Mouse (Mus musculus): ENCODE measurements around the gene Efcc1.

Gene Efcc1

DNA sequence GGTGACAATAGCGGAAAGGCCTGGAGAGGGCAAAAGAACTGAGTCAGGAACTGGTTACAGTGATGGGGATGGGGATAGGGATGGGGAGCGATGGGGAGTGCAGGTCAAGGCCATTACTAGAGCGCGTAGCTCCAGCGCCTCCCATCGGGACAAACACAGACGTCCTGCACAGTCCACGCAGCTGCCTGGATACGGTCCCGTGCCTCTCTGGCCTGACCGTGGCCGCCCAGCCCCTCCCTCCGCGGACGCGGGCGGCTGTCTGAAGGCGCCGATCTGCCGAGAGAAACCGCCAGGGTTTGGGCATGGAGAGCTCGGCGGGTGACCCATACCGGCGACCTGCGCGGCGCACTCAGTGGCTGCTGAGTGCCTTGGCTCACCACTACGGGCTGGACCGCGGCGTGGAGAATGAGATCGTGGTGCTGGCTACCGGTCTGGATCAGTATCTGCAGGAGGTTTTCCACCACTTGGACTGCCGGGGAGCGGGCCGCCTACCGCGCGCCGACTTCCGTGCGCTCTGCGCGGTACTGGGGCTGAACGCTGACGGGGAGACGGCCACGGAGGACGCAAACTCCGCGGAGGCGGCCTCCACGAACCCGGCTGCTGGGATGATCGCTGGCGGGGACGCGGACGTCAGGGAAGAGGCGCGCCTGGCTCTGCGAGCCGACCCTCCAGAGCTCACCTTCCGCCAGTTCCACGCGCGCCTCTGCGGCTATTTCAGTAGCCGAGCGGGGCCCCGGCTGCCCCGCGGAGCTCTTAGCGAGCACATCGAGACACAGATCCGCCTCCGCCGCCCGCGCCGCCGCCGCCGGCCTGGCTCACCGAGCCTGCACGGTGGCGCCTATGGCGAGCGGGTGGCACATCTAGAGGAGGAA, at the start of gene Efcc1:
Efcc1 (plus strand) TSS at position 279 of the 872 bp plus-strand sequence.
- no peak for DNase-seq (ENCODE audit: low spot score)

DNA sequence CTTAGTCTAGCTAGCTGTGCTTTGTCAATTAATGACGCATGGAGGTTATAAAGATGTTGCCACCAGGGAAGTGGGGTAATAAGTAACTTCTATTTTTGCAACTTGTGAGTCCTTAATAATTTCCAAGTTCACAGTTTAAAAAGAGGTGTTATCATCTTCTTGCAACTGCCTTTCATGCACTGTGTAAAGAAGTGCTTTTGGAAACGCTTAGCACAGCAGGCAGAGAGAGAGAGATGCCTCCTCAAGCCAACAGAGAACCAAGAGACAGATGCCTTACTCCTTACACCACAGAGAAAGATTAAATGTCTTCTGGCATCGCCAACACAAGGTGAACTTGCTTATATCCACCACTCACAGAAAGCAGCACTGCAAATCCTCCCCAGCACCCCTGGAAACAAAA, 34.7 kb upstream of the Efcc1 start:
- no peak for DNase-seq (ENCODE audit: low spot score)

DNA sequence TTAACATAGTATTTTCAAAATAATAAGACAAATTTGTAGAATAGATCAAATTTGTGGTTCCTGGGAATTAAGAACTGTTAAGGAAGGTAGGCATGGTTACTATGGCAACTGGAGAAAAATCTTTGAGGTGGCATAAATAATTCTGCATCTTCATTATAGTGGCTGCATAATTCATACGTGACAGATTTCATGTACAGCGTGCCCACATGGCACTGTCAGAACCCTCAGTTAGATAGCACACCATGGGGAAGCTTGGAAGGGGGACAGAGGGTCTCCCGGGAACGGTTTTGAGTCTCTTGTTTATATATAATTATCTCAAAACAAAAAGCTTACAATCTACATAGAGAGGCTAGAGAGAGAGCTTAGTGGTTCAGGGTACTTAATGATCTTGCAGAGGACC, 34.1 kb upstream of the Efcc1 start:
- no peak for DNase-seq (ENCODE audit: low spot score)

DNA sequence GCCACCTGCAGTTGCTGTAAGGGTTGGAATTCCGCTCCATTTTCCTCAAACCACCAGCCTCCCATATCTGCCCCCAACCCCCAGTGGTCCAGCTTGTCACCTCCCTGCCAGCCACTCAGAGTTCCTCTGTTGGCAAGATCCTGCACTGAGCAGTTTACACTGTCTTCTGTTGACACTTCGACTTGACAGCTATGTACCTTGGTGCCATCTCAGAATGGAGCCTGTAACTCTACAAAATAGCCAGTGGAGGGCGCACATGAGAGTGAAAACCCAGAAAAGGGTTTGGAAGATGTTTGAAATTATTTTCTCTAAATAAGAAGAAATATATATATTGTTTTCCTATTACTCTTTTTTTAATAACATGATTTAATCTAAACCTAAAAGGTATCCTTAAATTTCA, 24.4 kb upstream of the Efcc1 start:
- no peak for DNase-seq (ENCODE audit: low spot score)

DNA sequence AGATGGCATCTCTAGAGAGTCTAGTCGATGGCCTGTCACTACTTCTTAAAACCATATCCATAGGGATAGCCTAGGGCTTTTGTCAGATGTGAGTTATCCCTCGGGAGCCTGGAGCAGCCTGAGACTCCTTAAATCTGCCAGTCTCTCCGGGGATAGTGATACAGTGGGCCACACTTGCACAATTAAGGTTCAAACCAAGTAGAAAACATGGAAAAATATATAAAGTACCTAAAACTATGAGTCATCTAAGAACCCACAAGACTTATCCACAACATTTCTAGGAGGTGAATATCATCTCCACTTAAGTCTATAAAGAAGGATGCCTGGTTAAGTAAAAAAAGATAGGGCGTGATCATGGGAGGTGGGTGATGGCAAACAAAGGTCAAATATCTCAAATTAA, 18.4 kb upstream of the Efcc1 start:
- no peak for DNase-seq (ENCODE audit: low spot score)

DNA sequence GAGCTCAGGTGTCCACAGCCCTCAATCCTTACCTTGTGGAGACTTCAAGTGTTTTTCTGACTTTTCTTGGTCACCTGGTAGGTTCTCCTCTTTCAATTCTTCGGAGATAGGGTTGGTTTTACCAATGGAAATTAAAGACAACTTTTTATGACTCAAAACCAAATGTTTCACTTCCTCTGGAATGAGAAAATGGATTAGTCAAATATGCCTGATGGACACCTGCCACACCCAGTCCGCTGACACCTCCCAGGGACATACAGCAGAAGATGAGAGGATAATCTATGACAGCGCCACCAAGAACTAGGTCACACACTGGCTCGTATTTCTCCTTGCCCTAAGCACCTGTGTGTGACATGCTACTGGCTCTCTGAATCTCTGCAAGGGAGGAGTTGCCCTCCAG, 16.6 kb upstream of the Efcc1 start:
- DNase-seq (ENCODE audit: low spot score) = no peak

DNA sequence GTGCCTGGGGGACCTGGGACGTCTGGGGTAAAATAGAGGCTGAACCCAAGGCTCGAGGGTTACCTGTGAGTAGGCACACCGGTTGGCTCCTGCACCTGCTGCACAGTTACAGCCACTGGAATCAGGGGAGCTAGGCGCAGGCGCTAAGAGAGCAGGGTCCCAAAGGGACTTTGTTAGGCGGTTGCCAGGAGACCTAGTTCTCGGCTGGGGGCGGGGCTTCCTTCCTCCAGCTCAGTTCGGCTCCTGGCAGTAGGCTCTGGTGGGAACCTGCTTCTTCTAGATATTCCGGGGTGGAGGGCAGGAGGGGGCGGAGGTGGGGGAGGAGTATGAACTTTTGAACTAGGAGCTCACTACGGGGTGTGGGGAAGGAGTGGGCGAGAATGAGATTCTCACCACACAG, 8.0 kb upstream of the Efcc1 start:
- no peak for DNase-seq (ENCODE audit: low spot score)

DNA sequence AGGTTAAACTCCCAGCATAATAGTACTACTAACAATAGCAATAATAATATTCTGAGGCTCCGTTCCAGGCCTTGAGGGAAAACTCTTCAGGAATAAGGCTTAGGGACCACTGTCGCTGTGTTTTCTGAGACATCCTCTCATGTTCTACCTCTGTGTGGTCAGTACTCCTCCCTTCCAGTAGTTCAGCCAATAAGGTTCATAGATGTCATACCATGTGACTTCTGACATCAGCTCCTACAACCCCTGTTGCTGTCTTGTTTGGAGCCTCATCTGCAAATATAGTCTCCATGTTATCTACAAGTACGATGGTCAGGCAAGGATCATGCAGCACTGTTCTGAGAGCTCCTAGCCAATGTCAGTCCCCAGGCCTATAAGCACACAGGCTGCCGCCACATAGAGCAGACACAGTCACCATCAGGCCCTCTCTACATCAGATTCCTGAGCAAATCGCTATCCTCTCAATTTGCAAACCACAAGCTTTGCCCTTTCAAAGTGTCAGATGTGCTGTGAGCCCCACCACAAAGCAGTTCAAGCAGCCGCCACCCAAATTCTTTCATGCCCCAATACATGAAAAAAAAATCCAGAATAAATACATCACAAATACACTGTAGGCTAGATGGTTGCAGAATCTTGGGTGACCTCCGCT, 5.3 kb upstream of the Efcc1 start:
- no peak for DNase-seq (ENCODE audit: low spot score)

DNA sequence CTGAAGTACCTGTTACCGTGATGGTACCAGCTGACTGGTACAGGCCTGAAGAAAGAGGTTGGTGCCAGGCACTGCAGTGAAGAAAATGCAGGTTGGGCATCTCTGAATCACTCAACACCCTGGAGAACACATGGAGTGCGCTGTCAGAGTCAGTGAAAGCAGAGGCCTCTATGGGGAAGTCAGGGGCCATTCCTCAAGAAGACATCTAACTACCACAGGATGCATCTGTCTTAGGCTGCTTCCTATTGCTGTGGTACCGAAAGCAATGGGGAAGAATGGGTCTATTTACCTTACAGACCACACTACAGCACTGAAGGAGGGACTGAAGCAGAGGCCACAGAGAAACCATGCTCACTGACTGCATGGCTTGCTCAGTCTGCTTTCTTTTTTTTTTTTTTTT, 2.6 kb upstream of the Efcc1 start:
- no peak for DNase-seq (ENCODE audit: low spot score)

DNA sequence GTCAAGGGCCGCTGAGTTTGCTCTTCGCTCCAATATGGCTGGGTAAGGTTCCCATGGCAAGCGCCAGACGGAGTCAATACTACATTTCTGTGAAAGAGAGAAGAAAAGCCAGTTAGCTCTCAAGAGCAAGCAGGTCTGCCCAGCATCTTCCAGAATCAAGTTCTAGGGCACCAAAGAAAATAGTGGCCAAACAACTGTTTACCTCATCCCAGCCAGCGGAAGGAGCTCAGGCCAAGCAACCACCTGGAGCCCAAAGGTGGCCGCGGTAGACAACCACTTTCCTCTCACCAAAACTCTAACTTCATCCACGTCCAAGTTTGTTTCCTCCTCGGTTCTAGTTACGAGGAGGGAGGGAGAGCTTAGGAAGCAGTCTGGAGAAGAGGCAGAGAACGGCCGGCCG, 528 bp upstream of the Efcc1 start:
- DNase-seq (ENCODE audit: low spot score) = no peak

DNA sequence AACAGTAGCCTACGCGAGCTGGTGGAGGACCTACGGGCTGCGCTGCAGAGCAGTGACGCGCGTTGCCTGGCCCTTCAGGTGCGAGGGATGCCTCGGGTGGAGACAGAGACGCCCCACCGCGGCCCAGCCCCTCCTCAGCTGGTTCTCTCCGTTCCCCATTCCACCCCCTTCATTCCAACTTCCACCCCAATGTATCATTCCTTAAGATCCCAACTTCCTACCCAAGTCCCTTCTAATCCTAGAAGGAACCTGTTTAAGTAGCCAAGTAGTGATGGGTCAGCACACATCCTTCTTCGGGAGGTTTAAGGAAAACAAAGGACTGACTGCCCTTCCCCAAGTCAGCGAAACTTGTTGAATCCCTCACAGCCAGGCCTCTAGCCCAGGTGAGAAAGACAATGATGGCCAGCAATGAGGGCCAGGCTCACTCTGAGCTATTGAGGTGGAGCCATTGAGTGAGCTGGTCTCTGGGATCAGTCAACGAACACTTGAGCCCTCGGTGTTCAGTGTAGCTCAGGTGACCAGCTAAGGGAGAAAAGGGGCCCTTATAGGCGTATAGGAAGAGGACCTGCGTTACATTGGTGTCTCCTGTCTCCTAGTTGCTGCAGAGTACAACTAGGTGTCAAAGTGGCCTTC, 910 bp downstream of the Efcc1 start:
- DNase-seq (ENCODE audit: low spot score) = no peak

DNA sequence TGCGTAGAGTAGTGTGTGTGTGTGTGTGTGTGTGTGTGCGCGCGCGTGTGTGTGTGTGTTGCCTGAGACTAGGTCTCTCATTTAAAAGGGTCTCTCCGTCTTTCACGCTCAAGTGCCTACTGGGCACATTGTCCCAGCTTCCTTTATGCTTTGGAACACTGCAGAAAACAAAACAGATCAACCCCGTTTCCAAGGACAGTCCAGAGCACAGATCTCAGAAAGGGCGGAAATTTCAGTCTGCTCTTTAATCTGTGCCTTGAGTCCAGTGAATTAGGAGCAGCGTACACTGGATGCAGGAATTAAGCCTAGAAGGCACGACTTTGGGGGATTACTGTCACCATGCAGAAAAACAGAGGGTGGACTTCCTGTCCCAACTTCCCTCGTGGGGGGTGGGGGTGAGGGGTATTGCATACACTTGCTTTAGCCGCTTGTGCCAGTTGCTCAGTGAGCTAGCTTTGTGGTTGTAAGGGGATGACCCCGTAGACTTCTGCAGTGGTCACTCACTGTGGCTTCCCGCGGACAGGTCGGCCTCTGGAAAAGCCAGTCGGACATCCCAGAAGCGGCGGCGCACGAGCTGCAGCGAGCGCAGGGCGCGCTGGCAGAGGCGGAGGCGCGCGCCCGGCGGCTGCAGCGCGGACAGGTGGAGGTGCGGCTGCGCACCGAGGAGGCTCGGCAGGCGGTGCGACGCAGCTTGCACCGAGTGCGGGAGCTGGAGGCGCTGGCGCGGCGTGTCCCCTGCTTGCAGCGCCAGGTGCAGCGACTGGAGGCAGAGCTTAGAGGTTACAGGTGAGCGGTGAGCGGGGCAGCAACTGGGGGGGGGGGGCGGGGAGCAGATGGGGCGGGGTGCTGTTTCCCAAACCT, 1.7 kb downstream of the Efcc1 start:
- DNase-seq (ENCODE audit: low spot score) = no peak

DNA sequence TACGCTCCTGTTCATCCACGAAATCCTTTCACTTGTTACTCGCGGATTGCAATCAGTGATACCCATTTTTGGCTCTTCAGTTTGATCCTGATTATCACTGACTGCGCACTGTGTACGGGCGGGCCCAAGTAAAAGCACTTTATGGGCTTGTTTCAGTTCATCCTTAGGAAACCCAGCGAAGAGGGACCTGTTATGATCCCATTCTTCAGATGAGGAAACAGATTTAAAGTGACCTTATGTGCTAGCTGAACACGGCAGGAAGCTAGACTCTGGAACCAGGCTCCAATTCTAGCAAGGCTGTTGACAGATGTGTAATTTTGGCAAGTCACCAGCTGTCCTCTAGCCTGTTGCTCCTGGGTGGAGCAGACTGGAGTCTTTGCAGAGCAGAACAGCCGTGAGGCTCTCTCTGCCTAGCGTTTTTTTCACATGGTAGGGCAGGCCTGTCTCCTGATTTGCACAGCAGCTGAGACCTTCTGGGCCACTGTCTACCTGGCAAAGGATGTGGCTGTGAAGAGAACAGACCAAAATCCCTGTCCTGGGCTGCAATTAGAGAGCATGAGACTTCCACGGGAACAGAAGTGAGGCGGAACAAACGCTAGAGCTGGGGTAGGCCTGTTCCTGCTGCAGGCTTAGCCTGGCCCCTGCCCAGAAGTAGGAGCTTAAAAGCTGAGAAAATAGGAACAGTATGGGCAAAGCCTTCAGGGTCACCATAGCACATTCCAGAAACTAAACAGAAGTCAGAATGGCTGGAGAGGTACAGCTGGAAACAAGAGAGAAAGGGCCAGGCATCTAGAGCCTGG, 2.7 kb downstream of the Efcc1 start:
- no peak for DNase-seq (ENCODE audit: low spot score)

DNA sequence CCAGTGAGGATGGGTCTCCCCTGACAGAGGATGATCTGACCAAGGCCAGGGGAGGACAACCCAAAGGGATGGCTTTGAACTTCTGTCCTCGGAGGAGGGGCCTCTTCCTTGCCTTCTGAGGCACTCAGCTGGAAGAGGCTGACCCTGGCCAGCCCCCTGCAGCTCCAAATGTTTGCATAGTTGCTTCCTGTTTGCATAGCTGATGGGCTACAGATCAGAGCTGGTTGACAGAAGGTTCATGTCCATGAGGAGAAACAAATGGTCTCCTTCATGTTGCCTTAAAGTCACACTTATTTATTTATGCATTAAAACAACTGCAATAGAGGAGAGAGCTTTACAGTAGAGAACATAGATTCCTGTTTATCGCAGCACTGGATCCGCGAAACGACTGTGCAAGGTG, 3.5 kb downstream of the Efcc1 start:
- DNase-seq (ENCODE audit: low spot score) = no peak

DNA sequence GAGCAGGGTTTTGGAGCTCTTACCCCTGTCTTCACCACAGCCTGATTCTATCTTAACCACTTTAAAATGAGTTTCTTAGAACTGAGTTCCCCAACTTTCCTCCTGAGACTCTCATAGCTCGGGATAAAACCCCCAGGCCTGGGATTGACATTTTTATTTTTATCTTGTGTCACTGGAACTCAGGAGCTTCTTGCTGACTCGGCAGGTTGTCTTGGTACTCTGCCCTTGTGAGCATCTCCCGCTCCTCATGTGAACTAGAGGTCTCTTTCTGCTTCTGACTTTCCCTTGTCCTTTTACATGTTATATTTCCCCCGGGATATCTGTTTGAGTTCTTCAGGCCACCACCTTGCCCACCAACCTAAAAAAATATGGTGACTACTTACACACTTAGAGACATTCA, 6.3 kb downstream of the Efcc1 start:
- no peak for DNase-seq (ENCODE audit: low spot score)

DNA sequence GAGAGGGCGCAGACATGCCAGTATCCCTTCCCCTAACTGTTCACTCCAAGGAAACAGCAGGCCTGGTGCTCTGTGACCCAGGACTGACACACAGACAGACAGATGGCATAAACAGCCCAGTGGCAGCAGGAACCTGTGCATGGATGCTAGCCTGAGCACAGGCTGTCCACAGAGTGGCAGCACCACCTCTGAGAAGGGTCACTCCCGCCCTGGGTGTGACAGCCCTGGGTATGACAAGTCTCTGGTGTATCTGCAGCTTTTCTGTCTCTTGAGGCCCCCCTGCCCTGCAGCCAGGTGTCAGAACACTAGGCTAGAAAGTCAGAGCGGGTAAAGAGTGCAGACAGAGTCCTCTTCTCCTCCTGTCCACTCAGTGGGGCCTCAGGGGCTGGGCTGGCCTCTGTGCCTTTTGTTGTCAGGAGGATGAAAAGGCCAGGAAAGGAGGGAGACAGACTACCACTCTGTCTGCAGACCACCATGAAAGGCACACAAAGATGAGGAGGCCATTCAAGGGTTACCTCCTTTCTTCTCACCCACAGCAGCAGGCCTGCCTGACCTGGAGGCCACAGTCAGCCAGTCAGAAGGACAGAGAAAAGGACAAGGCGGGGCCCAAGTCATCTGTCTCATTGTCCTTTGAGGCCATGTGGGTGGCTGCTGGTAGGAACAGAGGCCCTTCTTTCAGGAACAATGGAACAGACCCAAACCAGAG, 7.4 kb downstream of the Efcc1 start:
- no peak for DNase-seq (ENCODE audit: low spot score)

DNA sequence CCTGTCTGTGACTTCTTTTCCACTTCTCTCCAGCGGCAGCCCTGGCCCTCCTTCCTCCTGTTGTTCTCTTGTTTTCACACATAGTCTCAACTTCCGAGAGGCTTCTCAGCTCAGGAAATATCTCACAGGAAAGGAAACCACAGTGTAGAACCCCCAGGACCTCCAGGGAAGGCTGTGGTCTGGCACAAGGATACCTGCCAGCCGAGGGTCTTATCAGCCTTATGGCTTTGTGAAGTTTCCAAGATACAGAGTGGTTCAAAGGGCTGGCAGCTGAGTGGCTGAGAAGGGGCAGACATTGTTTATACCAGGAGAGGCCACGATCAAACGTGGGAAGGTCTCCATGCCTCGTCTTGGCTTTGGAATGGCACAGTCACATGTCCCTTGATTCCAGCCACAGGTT, 9.2 kb downstream of the Efcc1 start:
- no peak for DNase-seq (ENCODE audit: low spot score)

DNA sequence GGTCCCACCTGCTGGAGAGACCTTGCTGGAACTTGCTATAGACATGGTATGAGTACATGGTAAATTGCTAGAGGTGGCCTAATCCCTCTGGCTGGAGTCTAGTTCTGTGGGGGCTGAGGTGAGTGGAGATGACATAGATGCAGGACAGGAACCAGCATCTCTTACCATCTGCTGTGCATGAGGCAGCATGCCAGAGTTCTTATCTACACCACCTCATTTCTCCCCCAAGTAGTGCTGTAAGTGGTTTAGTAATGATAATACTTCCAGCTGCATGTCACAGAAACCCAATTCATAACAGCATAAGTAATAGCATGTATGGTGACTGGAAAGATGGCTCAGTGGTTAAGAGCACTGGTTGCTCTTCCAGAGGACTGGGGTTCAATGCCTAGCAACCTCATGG, 9.8 kb downstream of the Efcc1 start:
- DNase-seq (ENCODE audit: low spot score) = no peak

DNA sequence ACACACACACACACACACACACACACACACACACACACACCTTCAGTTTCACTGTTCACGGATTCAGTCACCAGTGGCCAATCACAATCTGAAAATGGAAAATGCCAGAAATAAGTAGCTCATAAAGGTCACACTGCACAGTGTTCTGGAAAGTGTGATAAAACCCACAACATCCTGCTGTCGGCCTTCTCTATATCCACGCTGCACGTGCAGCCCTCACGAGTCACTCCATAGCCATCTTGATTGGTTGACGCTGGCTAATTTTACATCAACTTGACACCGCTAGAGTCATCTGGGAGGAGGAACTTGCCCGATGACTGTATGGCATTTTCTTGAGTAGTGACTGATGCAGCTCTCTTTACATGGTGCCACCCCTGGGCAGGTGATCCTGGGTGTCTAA, 11.3 kb downstream of the Efcc1 start:
- DNase-seq (ENCODE audit: low spot score) = no peak

DNA sequence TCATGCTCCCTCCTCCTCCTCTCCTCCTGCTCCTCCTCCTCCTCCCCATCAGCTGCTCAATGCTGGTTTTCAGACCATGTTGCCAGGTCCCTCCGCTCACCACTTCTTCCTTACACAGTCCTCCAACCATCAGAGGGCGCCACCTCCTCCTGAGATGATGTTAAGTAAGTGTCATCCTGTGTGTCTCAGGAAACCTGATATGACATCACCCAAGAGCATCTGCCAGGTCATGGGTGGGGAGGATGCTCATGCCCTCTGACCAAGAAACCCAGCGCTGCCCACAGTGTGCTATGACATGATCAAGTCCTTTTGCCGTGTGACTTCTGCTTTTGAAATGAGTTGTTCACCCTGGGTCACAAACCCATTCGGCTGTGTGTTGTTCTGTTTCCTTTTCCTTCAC, 12.1 kb downstream of the Efcc1 start:
- DNase-seq (ENCODE audit: low spot score) = no peak

DNA sequence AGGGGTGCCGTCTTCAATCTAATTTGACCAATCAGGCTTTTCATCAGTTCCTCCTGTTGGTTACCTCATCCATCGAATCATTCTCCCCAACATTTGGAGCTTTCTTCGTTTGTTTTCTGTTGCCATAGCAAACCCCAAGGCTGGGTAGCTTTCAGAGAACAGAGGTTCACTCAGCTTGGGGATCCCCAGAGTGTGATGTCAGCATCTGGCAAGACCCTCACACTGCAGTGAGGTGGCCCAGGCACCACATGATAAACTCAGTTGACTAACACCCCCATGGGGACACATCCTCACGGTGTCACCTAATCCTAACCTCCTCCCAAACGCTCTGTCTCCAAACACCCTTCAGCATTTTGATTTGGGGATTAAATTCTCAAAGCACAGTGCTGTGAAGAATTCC, 12.6 kb downstream of the Efcc1 start:
- no peak for DNase-seq (ENCODE audit: low spot score)
